Mouse (Mus musculus): Measurements from ENCODE around the gene Lax1. TPM values are rescaled to one million over a fixed set of nuclear protein-coding genes. Genes with fewer than 3 reads are reported as not detected.
"Not testable (repeated sequence)": the region's sequence is repeated elsewhere in the genome, so short reads cannot be mapped to it uniquely, and the experiment has no call there.

Gene Lax1
- polyA plus RNA-seq, 1 experiment from 2014 or later: 0.39 TPM

- Histone ChIP-seq H3K4me1 (peaks cover 59% of the 10 kb centered on the region), H3K36me3 (replicated peaks) (no peaks in the 10 kb centered on the region; the same call in 1 of the 2 replicates), H3K27me3 (replicated peaks; ENCODE audit: low read depth, poor library complexity, severe bottlenecking) (no peaks in the 10 kb centered on the region), H3K4me3 (no peak overlapping the region), H3K9me3 (no peaks in the 10 kb centered on the region), H3K27ac (replicated peaks) (no peak overlapping the region; the same call in 1 of the 2 replicates)
- DNase-seq (ENCODE audit: low spot score): no peak
- WGBS: 60% methylated on average over 6 of the region's 6 CpGs
These were observed 21.0 kb upstream of the Lax1 start for GRCm38 (mm10) chr1:133710895-133711294.

DNA sequence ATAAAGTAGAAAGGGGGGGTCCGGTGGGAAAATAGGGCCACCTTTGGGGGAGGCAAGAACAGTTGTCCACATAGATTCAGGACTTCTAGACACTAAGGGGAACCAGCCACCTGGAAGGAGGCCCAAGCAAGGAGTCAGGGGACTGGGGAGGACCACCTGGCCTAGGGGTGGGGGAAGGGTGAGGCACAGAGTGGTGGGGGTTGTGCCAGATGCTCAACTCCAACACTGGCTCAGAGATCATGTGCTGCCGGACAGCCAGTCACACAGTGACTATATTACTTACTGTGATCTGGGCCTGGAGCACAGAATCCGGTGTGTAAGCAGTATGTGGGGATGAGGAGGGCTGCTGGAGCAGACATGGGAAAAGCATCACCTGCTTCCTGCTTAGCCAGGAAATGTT is 19.4 kb upstream of the Lax1 start:
- H3K27ac ChIP-seq (replicated peaks): peak overlapping the region; percentile 49
- WGBS: 77% methylated on average over 3 of the region's 3 CpGs
- H3K36me3 ChIP-seq (replicated peaks): peaks cover 3% of the 10 kb centered on the region; the same call in 1 of the 2 replicates
- DNase-seq (ENCODE audit: low spot score): peak; percentile 37
- no peak overlapping the region for H3K4me3 ChIP-seq
- H3K27me3 ChIP-seq (replicated peaks; ENCODE audit: low read depth, poor library complexity, severe bottlenecking): no peaks in the 10 kb centered on the region; the same call in 1 of the 2 replicates
- H3K9me3 ChIP-seq: no peaks in the 10 kb centered on the region
- H3K4me1 ChIP-seq: peaks cover 56% of the 10 kb centered on the region

- not testable (repeated sequence) for H3K27ac ChIP-seq (replicated peaks); H3K36me3 ChIP-seq (replicated peaks); H3K4me3 ChIP-seq; H3K4me1 ChIP-seq; DNase-seq (ENCODE audit: low spot score); H3K9me3 ChIP-seq; H3K27me3 ChIP-seq (replicated peaks; ENCODE audit: low read depth, poor library complexity, severe bottlenecking)
- WGBS: 21% methylated on average over 2 of the region's 2 CpGs
These were observed 11.9 kb upstream of the Lax1 start for GRCm38 (mm10) chr1:133701824-133702223.

DNA sequence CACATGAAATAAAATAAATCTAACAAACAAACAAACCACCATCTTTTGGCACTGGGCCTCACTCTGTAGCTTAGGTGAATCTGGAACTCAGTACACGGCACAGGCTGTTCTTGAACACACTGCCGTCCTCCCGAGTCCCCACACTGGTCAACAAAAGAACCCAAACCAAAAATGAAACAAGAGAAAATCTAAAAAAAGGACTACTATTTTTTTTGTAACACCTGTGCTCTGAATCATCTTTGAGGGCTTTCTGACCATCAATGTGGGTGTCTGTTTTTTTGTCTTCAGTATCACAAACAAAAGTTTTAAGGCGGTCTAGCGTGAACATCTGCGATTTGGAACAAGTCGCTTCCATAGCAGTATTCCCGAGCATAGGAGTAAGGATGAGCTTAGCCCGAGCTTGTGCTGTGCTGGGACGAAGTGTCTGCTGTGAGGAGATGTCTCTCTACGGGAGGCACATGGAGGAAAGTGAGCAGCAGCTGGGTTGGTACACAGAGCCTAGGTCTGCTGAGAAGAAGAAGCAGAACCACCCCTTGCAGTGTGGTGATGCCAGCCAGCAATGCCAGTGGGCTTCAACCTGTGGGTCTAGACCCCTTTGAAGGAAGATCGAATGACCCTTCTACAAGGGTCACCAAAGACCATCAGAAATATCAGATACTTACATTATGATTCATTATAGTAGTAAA is 8.2 kb upstream of the Lax1 start:
- H3K9me3 ChIP-seq: no peaks in the 10 kb centered on the region
- H3K4me3 ChIP-seq: no peak overlapping the region
- 93% methylated on average over 12 of the region's 12 CpGs for WGBS
- H3K27me3 ChIP-seq (replicated peaks; ENCODE audit: low read depth, poor library complexity, severe bottlenecking): no peaks in the 10 kb centered on the region
- H3K36me3 ChIP-seq (replicated peaks): no peaks in the 10 kb centered on the region
- H3K27ac ChIP-seq (replicated peaks): no peak overlapping the region
- H3K4me1 ChIP-seq: peaks cover 34% of the 10 kb centered on the region
- DNase-seq (ENCODE audit: low spot score): no peak

DNA sequence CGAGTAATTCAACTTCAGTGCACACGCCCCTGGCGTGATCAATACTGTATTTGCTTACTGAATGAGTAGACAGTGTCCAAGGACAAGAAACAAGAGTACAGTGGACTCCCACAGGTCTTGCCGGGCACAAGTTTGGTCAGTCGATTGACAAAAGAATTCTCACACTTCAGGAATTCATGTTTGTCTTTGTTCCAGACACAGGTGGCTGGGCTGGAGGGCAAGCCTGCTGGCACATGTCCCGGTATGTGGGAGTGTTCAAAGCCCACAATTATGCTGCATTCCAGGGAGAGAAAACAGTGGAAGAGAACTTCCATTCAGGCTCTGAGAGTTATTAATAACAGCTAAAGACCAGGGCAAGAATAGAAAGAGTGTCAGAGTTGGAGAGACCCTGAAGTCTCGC is 6.0 kb upstream of the Lax1 start:
- WGBS: 42% methylated on average over 7 of the region's 7 CpGs
- Histone ChIP-seq H3K36me3 (replicated peaks) (no peaks in the 10 kb centered on the region), H3K9me3 (no peaks in the 10 kb centered on the region), H3K27ac (replicated peaks) (peak overlapping the region; percentile 76), H3K4me1 (peaks cover 34% of the 10 kb centered on the region), H3K4me3 (no peak overlapping the region), H3K27me3 (replicated peaks; ENCODE audit: low read depth, poor library complexity, severe bottlenecking) (no peaks in the 10 kb centered on the region)
- peak; percentile 59 for DNase-seq (ENCODE audit: low spot score)

GRCm38 (mm10) chr1:133694876-133695275 is 5.0 kb upstream of the Lax1 start:
- no peak overlapping the region for H3K4me3 ChIP-seq
- H3K27me3 ChIP-seq (replicated peaks; ENCODE audit: low read depth, poor library complexity, severe bottlenecking): no peaks in the 10 kb centered on the region
- H3K27ac ChIP-seq (replicated peaks): peak overlapping the region; percentile 76
- no peaks in the 10 kb centered on the region for H3K36me3 ChIP-seq (replicated peaks)
- H3K4me1 ChIP-seq: peaks cover 38% of the 10 kb centered on the region
- DNase-seq (ENCODE audit: low spot score): peak; percentile 13
- no peaks in the 10 kb centered on the region for H3K9me3 ChIP-seq
- 84% methylated on average over 1 of the region's 1 CpGs for WGBS

DNA sequence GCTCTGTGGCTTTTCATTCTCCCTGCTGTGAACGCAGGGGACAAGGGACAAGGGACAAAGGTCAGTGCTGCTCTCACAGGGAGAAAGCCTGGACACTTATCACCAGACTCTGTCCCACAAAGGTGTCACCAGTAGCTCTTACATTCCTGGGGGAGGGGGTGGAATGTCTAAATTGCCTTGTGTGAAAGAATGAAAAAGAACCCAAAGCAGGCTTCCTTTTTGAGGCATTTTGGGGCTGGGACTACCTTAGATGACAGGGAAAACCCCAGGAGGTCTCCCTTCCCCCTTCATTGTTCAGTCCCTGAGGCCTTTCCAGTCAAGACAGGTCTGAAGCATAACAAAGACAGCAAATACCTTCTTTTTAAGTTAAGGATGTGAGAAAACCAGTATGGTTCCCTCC is 4.4 kb upstream of the Lax1 start:
- no peaks in the 10 kb centered on the region for H3K27me3 ChIP-seq (replicated peaks; ENCODE audit: low read depth, poor library complexity, severe bottlenecking)
- no peaks in the 10 kb centered on the region for H3K36me3 ChIP-seq (replicated peaks)
- 4% methylated on average over 1 of the region's 1 CpGs for WGBS
- H3K27ac ChIP-seq (replicated peaks): peak overlapping the region; percentile 76
- peak; percentile 32 for DNase-seq (ENCODE audit: low spot score)
- H3K9me3 ChIP-seq: no peaks in the 10 kb centered on the region
- H3K4me3 ChIP-seq: no peak overlapping the region
- peaks cover 43% of the 10 kb centered on the region for H3K4me1 ChIP-seq

GRCm38 (mm10) chr1:133693536-133694114 is 3.7 kb upstream of the Lax1 start:
- Histone ChIP-seq H3K4me3 (no peak overlapping the region), H3K9me3 (no peaks in the 10 kb centered on the region), H3K36me3 (replicated peaks) (no peaks in the 10 kb centered on the region), H3K27ac (replicated peaks) (peak overlapping the region; percentile 76), H3K4me1 (peaks cover 45% of the 10 kb centered on the region), H3K27me3 (replicated peaks; ENCODE audit: low read depth, poor library complexity, severe bottlenecking) (no peaks in the 10 kb centered on the region)
- WGBS: 61% methylated on average over 11 of the region's 11 CpGs
- no peak for DNase-seq (ENCODE audit: low spot score)

DNA sequence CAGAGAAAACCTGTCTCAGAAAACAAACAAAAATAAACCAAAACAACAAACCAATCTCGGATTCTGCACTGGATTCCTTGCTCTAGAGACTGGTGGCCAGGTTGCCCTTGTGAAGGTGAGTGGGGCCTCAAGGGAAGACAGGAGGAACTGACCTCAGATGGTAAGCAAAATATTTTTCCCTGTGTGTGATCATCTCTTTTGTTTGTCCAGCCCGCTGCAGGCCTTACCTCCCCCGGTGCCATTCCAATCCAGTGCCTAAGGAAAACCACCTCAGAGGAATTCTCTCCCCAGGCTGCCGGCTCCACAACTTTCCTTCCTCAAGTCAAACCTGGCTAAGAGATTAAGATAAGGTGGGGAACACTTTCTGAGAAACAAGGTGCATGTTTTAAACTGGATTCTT is 2.3 kb upstream of the Lax1 start:
- Histone ChIP-seq H3K27ac (replicated peaks) (no peak overlapping the region; the same call in 1 of the 2 replicates), H3K4me3 (no peak overlapping the region), H3K9me3 (no peaks in the 10 kb centered on the region), H3K4me1 (peaks cover 47% of the 10 kb centered on the region), H3K27me3 (replicated peaks; ENCODE audit: low read depth, poor library complexity, severe bottlenecking) (no peaks in the 10 kb centered on the region), H3K36me3 (replicated peaks) (no peaks in the 10 kb centered on the region)
- WGBS: 40% methylated on average over 4 of the region's 4 CpGs
- no peak for DNase-seq (ENCODE audit: low spot score)

GRCm38 (mm10) chr1:133691046-133691445 is 1.1 kb upstream of the Lax1 start:
- DNase-seq (ENCODE audit: low spot score): no peak
- H3K4me3 ChIP-seq: no peak overlapping the region
- H3K27ac ChIP-seq (replicated peaks): 0 out of 2 replicates have a peak overlapping the region, but pooled peaks have one; percentile 30
- no peaks in the 10 kb centered on the region for H3K36me3 ChIP-seq (replicated peaks)
- H3K27me3 ChIP-seq (replicated peaks; ENCODE audit: low read depth, poor library complexity, severe bottlenecking): no peaks in the 10 kb centered on the region
- WGBS: 95% methylated on average over 6 of the region's 6 CpGs
- no peaks in the 10 kb centered on the region for H3K9me3 ChIP-seq
- H3K4me1 ChIP-seq: peaks cover 40% of the 10 kb centered on the region

DNA sequence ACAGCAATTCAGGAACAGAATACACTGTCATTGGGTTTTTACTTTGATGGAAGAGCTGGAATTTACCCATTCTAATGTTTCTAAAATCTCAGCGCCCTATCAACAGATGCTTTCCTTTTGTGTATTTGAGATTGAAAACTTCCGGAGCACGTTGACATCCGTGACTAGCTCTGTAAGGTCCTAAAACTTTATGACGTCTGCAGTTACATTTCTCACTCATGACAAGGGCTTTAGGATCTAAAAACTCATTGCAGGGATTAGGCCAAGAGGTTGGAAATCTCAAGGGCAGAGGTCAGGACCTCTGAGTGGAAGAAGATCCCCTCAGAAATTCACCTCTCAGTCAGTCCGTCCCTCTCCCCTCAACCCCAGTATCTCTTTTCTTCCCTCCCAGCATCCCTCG is 1.6 kb downstream of the Lax1 start:
- WGBS: 63% methylated on average over 7 of the region's 7 CpGs
- Histone ChIP-seq H3K27me3 (replicated peaks; ENCODE audit: low read depth, poor library complexity, severe bottlenecking) (no peaks in the 10 kb centered on the region), H3K27ac (replicated peaks) (no peak overlapping the region), H3K36me3 (replicated peaks) (no peaks in the 10 kb centered on the region), H3K9me3 (no peaks in the 10 kb centered on the region), H3K4me3 (no peak overlapping the region), H3K4me1 (peaks cover 13% of the 10 kb centered on the region)
- no peak for DNase-seq (ENCODE audit: low spot score)

GRCm38 (mm10) chr1:133685749-133686519 is 4.0 kb downstream of the Lax1 start:
- Histone ChIP-seq H3K27ac (replicated peaks) (no peak overlapping the region), H3K27me3 (replicated peaks; ENCODE audit: low read depth, poor library complexity, severe bottlenecking) (no peaks in the 10 kb centered on the region), H3K4me3 (no peak overlapping the region), H3K9me3 (no peaks in the 10 kb centered on the region), H3K36me3 (replicated peaks) (no peaks in the 10 kb centered on the region), H3K4me1 (peaks cover 13% of the 10 kb centered on the region)
- WGBS: 83% methylated on average over 10 of the region's 10 CpGs
- DNase-seq (ENCODE audit: low spot score): no peak

- H3K27ac ChIP-seq (replicated peaks): no peak overlapping the region
- H3K4me3 ChIP-seq: no peak overlapping the region
- no peaks in the 10 kb centered on the region for H3K4me1 ChIP-seq
- no peaks in the 10 kb centered on the region for H3K9me3 ChIP-seq
- 79% methylated on average over 3 of the region's 3 CpGs for WGBS
- no peaks in the 10 kb centered on the region for H3K36me3 ChIP-seq (replicated peaks)
- DNase-seq (ENCODE audit: low spot score): no peak
- H3K27me3 ChIP-seq (replicated peaks; ENCODE audit: low read depth, poor library complexity, severe bottlenecking): no peaks in the 10 kb centered on the region
These were observed 18.1 kb downstream of the Lax1 start for GRCm38 (mm10) chr1:133671801-133672200.

Measured in embryonic facial prominence, embryonic 10.5 days (tissue).